Mouse (Mus musculus): ENCODE data around the gene Lefty1. TPM values are rescaled to one million over a fixed set of nuclear protein-coding genes. Genes with fewer than 3 reads are reported as not detected.
"Not testable (repeated sequence)": the region's sequence is repeated elsewhere in the genome, so short reads cannot be mapped to it uniquely, and the experiment has no call there.

The Lefty1 gene
- total RNA-seq, 2 experiments from 2014 or later = 0.95 to 1.0 TPM

DNA sequence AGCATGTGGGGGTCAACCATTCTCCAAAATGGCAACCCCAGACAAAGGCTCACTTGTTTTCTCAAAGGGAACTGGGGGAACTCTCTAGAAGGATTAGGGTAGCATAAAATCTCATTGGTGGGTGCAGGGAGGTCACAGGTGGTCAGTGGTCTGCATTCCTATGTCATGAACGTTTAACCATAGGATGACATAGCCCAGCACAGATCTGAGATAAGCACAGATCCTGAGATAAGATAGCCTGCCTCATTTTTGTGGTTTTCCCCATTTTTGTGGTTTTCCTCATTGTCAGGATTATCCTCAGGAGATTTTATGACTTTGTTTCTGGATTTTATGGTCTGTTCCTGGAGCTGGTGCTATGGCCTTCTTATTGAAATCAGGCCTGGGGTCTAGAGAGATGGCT is 17.8 kb upstream of the Lefty1 start:
- intact Hi-C loops (cut with DNase I) = no loop called here
- DNase-seq = no peak

- DNase-seq = no peak
- intact Hi-C loops (cut with DNase I) = no loop called here
Measured at GRCm38 (mm10) chr1:180919686-180920085, 15.1 kb upstream of the Lefty1 start.

DNA sequence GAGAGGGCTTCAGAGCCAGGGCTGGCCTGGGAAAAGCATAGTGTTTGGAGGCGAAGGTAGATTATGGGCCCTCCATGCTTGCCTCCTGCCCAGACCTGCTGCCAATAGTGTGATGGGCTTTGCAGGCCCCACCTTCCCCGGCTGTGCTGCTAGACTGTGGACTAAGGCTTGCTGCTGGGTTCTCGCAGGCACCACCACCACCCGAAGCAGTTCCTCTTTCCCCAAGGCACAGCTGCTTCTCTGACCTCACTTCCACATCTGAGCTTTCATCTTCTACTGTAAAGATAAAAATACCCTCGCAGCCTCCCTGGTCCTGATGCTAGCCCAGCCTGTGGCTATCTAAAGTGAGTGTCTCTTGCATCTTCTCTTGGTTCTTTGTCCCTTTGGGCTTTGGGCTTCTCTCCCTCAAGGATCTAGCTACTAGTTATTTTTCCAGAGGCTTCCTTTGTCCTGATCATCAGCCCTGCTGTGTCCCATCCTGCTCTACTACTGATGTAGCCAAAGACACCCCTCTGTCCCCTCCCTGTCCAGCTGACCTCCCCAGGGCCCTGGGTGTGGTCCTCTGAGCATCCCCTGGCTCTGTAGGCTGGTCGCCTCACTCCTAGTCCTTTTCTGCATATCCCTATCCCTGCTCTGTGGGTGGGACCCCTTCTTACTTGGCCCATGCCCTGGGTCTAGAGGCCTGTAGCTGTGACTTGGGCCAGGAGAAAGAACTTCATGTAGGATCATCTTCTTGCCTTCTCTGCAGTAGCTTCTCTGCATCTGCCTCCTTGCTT is 12.4 kb upstream of the Lefty1 start:
- intact Hi-C loops (cut with DNase I) = no loop called here
- DNase-seq = no peak

- no peak for DNase-seq
- intact Hi-C loops (cut with DNase I) = no loop called here
Measured at GRCm38 (mm10) chr1:180924737-180925136, 10.1 kb upstream of the Lefty1 start.

DNA sequence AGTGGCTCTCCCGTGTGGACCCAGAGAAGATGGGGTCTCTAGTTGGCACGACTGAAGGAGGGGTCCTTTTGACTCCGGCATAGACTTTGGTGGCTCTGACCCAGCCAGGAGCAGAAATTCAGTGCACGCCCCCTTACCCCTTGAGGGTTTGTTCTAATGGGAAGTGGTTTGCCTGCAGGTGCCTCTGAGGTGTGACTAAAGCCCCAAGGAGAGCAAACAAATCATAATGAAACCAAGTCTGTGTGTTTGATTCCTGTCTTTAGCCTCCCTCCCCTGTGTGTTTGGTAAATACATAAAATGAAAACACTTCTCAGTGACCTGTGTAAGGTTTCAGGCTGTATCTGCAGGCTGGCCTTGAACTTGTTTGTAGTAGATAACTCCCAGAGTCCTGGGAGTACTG is 8.5 kb upstream of the Lefty1 start:
- DNase-seq = no peak
- intact Hi-C loops (cut with DNase I) = no loop called here

- no peak for DNase-seq
- intact Hi-C loops (cut with DNase I) = no loop called here
Measured at GRCm38 (mm10) chr1:180929599-180929998, 5.2 kb upstream of the Lefty1 start.

- no peak for DNase-seq
- intact Hi-C loops (cut with DNase I) = no loop called here
Measured at GRCm38 (mm10) chr1:180931106-180931505, 3.7 kb upstream of the Lefty1 start.

- DNase-seq = no peak
- intact Hi-C loops (cut with DNase I) = no loop called here
Measured at GRCm38 (mm10) chr1:180933659-180934058, 1.2 kb upstream of the Lefty1 start.

- peak in 1 of 2 experiments; percentile 41 for DNase-seq
Measured at GRCm38 (mm10) chr1:180936610-180937398, 2.0 kb downstream of the Lefty1 start.

GRCm38 (mm10) chr1:180937631-180938030 is 2.8 kb downstream of the Lefty1 start:
- intact Hi-C loops (cut with DNase I); DNase-seq: not testable (repeated sequence)

More at GRCm38 (mm10) chr1:180936610-180937398, 2.0 kb downstream of the Lefty1 start:
- intact Hi-C loops (cut with DNase I) = not testable (repeated sequence)

GRCm38 (mm10) chr1:180938781-180939180 is 4.0 kb downstream of the Lefty1 start:
- DNase-seq = not testable (repeated sequence)

GRCm38 (mm10) chr1:180940776-180941460 is 6.1 kb downstream of the Lefty1 start:
- intact Hi-C loops (cut with DNase I) = no loop called here
- DNase-seq = no peak

More at GRCm38 (mm10) chr1:180938781-180939180, 4.0 kb downstream of the Lefty1 start:
- intact Hi-C loops (cut with DNase I) = not testable (repeated sequence)

DNA sequence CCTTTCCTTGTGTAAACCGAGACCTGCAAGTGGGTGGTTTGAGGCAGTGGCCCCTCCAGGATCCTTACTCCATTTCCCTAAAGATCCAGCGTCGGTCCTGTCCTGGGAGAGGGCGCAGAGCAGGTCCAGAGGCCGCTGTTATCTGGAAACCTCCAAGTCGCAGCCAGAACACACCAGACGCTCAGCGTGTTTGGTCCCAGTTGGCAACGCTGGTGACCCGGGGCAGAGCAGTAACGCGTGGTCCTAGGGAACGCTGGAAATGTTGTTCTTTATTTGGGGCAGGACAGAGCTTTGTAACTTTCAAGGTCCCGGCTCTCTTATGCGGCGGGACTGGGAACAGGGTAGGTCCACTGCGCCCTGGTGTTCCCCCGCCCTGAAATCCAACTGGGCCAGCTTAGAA is 6.9 kb downstream of the Lefty1 start:
- intact Hi-C loops (cut with DNase I) = loop anchor here (2.0 kb wide), 1 partner anchor 33 kb away; no protein-coding TSS in a partner anchor
- DNase-seq = peak in 1 of 2 experiments; percentile 46

- intact Hi-C loops (cut with DNase I) = loop anchor here (2.0 kb wide), 1 partner anchor 32 kb away; no protein-coding TSS in a partner anchor
- DNase-seq = peak; percentile 78 to 86
Measured at GRCm38 (mm10) chr1:180942166-180943031, 7.6 kb downstream of the Lefty1 start, which contains the start of gene Tmem63a. TSS of gene Tmem63a (plus strand) at chr1:180942344.

DNA sequence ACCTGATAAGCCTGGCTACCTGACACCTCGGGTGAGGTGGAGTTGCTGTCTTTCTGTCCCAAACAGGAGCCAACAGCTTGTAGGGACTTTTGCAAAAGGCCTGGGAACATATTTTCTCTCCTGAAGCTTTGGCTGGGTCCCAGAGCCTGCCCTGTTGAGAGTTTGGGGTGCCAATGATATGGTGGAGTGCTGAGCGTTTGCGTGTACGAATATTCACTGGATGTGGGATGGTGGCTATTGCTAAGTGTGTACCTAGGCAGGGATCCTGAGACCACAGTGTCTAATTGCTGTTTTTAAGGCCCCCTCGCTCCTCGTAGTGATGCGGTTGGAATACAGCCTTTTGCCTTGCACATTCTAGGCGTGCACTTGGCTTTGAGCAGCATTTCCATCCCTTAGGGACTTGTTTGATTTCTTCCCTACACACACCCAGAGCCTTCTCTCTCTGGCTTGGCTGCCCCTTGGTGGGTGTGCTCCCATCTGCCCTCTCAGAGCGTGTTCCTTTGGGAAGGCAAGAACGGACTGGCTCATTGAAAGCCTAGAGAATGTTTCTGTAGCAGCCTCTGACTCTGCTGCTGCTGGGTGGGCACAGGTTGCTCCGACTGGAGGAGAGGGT is 8.3 kb downstream of the Lefty1 start:
- peak; percentile 28 to 49 for DNase-seq
- intact Hi-C loops (cut with DNase I) = loop anchor here (2.0 kb wide), 1 partner anchor 32 kb away; no protein-coding TSS in a partner anchor

DNA sequence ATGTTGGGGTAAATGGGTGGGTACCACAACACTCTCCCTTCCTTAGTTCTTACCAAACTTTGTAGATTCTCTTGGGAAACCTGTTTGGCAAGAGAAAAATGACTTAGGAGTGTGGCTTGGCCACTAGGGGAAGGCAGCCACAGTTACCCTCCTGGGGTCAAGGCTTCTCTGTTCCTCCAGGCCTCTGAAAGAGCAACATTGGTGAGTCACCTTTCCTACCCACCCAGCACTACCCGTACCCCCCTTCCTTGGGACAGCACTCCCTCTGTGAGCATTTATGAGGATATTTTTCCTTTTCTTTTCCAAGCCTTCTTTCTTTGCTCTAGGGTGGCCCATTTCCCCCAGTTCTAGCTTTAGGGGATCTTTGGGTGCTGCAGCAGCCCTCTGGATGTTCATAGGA is 9.1 kb downstream of the Lefty1 start:
- no peak for DNase-seq
- intact Hi-C loops (cut with DNase I) = loop anchor here (2.0 kb wide), 1 partner anchor 31 kb away; no protein-coding TSS in a partner anchor

- DNase-seq = no peak
- intact Hi-C loops (cut with DNase I) = no loop called here
Measured at GRCm38 (mm10) chr1:180944553-180944952, 9.7 kb downstream of the Lefty1 start.

GRCm38 (mm10) chr1:180945001-180945980 is 10.5 kb downstream of the Lefty1 start:
- intact Hi-C loops (cut with DNase I) = no loop called here
- DNase-seq = peak; percentile 46 to 61

Measured in heart, postnatal 36 days (tissue).